ENCODE assay signal across 22 mouse cellular contexts in the genomic region with DNA sequence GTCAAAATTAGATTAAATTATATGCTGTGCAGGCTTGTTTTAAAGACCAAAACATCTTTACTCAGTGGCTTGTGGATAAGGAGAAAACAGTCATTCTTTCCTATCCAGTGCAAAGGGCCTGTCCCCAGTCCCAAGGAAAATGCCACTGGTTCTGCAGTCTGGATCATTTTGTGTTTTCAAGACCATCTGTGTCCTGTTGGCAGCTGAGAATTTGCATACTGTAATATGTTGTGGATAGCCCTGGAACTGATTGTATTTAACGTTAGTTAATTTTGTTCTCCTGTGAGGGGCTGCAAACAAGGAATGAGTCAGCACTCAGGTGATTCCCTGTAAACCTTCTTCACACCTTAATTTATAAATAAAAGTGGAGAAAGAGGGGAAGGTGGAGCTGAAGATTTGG.
"Had no signal": no experiment of that assay in that cellular context is flagged by ENCODE, and none has a peak within 500 bp of the region (broad histone marks: within the 10 kb centered on the region; RNA-seq: fewer than 3 reads in every experiment).

No protein-coding gene starts in this region.

- DNase-seq: kidney, adult 11 months; kidney, adult 8-10 months; kidney, postnatal 14 days; kidney, postnatal 4 days; left cerebral cortex, postnatal 4 days; liver, postnatal 0 days; lung, embryonic 14.5 days; right cerebral cortex, postnatal 25 days; spleen, adult 18-20 months; thymus, postnatal 25 days had no signal

- H3K4me3 ChIP-seq: kidney, embryonic 15.5 days; limb, embryonic 12.5 days; limb, embryonic 15.5 days; midbrain, embryonic 12.5 days; midbrain, embryonic 15.5 days; neural tube, embryonic 12.5 days; neural tube, embryonic 15.5 days; stomach, embryonic 15.5 days had no signal

- H3K9ac ChIP-seq: kidney, embryonic 15.5 days; limb, embryonic 12.5 days; limb, embryonic 15.5 days; liver, embryonic 14.5 days; liver, postnatal 0 days; lung, embryonic 14.5 days; midbrain, embryonic 12.5 days; midbrain, embryonic 15.5 days; neural tube, embryonic 12.5 days; neural tube, embryonic 15.5 days; stomach, embryonic 15.5 days had no signal

- H3K36me3 ChIP-seq: kidney, embryonic 15.5 days; limb, embryonic 12.5 days; limb, embryonic 15.5 days; midbrain, embryonic 12.5 days; midbrain, embryonic 15.5 days; neural tube, embryonic 12.5 days; neural tube, embryonic 15.5 days; stomach, embryonic 15.5 days had no signal

- H3K4me2 ChIP-seq: kidney, embryonic 15.5 days; limb, embryonic 12.5 days; limb, embryonic 15.5 days; liver, embryonic 11.5 days; lung, embryonic 14.5 days; midbrain, embryonic 12.5 days; midbrain, embryonic 15.5 days; neural tube, embryonic 12.5 days; neural tube, embryonic 15.5 days; stomach, embryonic 15.5 days had no signal

- H3K27ac ChIP-seq: kidney, embryonic 15.5 days; limb, embryonic 12.5 days; limb, embryonic 15.5 days; liver, embryonic 14.5 days; macrophage; midbrain, embryonic 12.5 days; midbrain, embryonic 15.5 days; neural tube, embryonic 12.5 days; neural tube, embryonic 15.5 days; stomach, embryonic 15.5 days had no signal

- ATAC-seq: liver, postnatal 0 days; lung, postnatal 0 days had no signal

- H3K27me3 ChIP-seq: kidney, embryonic 15.5 days; limb, embryonic 12.5 days; limb, embryonic 15.5 days; midbrain, embryonic 12.5 days; midbrain, embryonic 15.5 days; neural tube, embryonic 12.5 days; neural tube, embryonic 15.5 days; stomach, embryonic 15.5 days had no signal

- H3K9me3 ChIP-seq: kidney, embryonic 15.5 days; limb, embryonic 12.5 days; limb, embryonic 15.5 days; midbrain, embryonic 12.5 days; midbrain, embryonic 15.5 days; neural tube, embryonic 12.5 days; neural tube, embryonic 15.5 days; stomach, embryonic 15.5 days had no signal

- H3K4me1 ChIP-seq: kidney, embryonic 15.5 days; limb, embryonic 12.5 days; limb, embryonic 15.5 days; midbrain, embryonic 12.5 days; neural tube, embryonic 12.5 days; neural tube, embryonic 15.5 days; stomach, embryonic 15.5 days had no signal
